Mouse (Mus musculus) spleen, adult 2 months (tissue): ENCODE measurements at regions not wholly inside any gene's neighbourhood (a gene's known extent, or its start where the extent isn't known, plus 50 kb on each side); places are given as distances from the start of the nearest gene placed in this dataset.

Source experiments
- DNase-seq, 2 experiments: peaks; one replicate each; pipeline versions ENCODE4 v3.0.0 to v3.0.0-alpha.2; 2012 to 2021; ENCODE audit warnings: low spot score in 2 of 2, low read depth in 1 of 2
- H3K27ac ChIP-seq: fragments of 200-500 bp; 2 replicates; pipeline ENCODE4 v1.5.1; 2012; ENCODE audit warnings: low read length, inconsistent platforms; ENCODE audit not compliant: insufficient read depth
- H3K27me3 ChIP-seq: fragments of 200-500 bp; 2 replicates; pipeline ENCODE4 v1.6.1; 2012; ENCODE audit warnings: mild to moderate bottlenecking, moderate library complexity, low read length, inconsistent platforms; ENCODE audit not compliant: control insufficient read depth, insufficient read depth
- H3K36me3 ChIP-seq: fragments of 200-500 bp; 2 replicates; pipeline ENCODE4 v1.6.1; 2012; ENCODE audit warnings: mild to moderate bottlenecking, low read length, inconsistent platforms; ENCODE audit not compliant: control insufficient read depth, insufficient read depth
- H3K4me1 ChIP-seq: fragments of 200-500 bp; 2 replicates; pipeline ENCODE4 v1.6.1; 2011; ENCODE audit warnings: inconsistent platforms; ENCODE audit not compliant: control insufficient read depth, insufficient read depth, insufficient read length
- H3K4me3 ChIP-seq: fragments of 200-500 bp; 2 replicates; pipeline ENCODE4 v1.5.1; 2011; ENCODE audit warnings: mild to moderate bottlenecking, inconsistent platforms; ENCODE audit not compliant: insufficient read depth, insufficient read length; ENCODE audit errors: extremely low read depth
- CTCF ChIP-seq: fragments of 200-500 bp; IDR thresholded peaks from 2 replicates; pipeline ENCODE4 v1.5.1; 2011; ENCODE audit warnings: mild to moderate bottlenecking, inconsistent platforms; ENCODE audit not compliant: insufficient read depth, insufficient read length, insufficient replicate concordance; ENCODE audit errors: extremely low read depth
- POLR2A ChIP-seq: fragments of 200-500 bp; IDR thresholded peaks from 2 replicates; pipeline ENCODE4 v1.6.1; 2011; ENCODE audit warnings: low read depth, low read length, inconsistent platforms
- WGBS: fragments of 180-500 bp; shearing (Covaris S2); methylation state at CpG from one replicate; pipeline ENCODE4 v1.1.7; 2018; 5-methylcytosine and 5-hydroxymethylcytosine counted together

DNA sequence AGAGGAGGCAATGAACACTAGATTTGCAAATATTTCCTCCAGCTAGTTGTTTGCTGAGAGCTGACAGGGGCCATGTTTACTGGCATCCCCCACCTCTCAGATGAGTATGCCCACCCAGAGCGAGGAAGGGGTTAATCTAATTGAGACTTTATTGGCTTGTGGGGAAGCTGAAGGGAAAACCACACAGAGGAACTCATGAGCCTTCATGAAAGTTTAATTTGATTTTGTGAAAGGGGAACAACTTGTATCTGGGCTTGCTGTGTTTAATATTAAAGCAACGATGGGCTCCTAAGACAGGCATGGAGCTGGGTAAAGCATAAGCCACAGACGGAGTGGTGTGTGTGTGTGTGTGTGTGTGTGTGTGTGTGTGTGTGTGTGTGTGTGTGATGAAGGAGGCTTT is 2146.2 kb upstream of the Lrrc6 start:
- 19% methylated on average over 3 of the region's 3 CpGs for WGBS
- no peak overlapping the region for H3K4me3 ChIP-seq
- DNase-seq, result no peak
- no peak overlapping the region for H3K27ac ChIP-seq
- no peak for TF ChIP-seq CTCF
- no peak for TF ChIP-seq POLR2A
- H3K27me3 ChIP-seq, result no peaks in the 10 kb centered on the region
- no peaks in the 10 kb centered on the region for H3K36me3 ChIP-seq
- no peaks in the 10 kb centered on the region for H3K4me1 ChIP-seq

DNA sequence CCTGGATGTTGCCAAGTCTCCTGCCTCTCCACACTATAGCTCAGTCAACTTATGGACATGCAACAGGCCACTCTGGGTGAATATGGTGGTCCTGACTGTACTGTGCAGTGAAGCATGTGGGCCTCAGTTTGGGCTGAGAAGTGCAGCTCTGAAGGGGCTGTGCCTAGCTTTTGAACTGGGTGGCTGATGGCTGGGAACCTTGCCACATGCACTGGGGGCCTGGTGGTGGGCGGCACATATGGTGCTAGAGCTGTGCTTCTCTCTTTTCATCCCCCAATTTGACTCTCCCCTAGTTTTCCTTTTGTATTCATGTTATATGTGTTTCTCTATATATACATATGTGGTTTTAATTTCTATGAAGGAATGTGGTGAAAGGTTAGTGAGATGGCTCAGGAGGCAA is 2144.2 kb upstream of the Lrrc6 start:
- H3K36me3 ChIP-seq, result no peaks in the 10 kb centered on the region
- DNase-seq, result no peak
- TF ChIP-seq CTCF (no peak), POLR2A (no peak)
- H3K4me1 ChIP-seq, result no peaks in the 10 kb centered on the region
- no peak overlapping the region for H3K4me3 ChIP-seq
- WGBS, result 86% methylated on average over 1 of the region's 1 CpGs
- H3K27me3 ChIP-seq, result no peaks in the 10 kb centered on the region
- H3K27ac ChIP-seq, result no peak overlapping the region

DNA sequence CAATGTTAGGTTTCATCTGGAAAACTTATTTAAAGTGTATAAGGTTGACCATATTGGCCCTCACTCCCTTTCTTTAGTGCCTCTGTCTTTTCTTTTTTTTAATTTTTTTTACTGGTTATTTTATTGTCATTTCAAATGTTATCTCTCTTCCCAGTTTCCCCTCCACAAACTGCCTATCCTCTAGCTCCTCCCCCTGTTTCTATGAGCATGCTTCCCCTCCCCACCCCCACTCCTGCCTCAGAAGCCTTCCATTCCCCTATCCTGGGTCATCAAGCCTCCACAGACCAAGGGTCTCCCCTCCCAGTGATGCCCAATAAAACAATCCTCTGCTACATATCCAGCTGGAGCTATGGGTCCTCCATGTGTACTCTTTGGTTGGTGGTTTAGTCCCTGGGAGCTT is 2134.9 kb upstream of the Lrrc6 start:
- Histone ChIP-seq H3K27me3 (no peaks in the 10 kb centered on the region), H3K36me3 (no peaks in the 10 kb centered on the region), H3K4me3 (no peak overlapping the region), H3K27ac (no peak overlapping the region), H3K4me1 (no peaks in the 10 kb centered on the region)
- DNase-seq, result no peak
- TF ChIP-seq POLR2A (no peak), CTCF (no peak)

DNA sequence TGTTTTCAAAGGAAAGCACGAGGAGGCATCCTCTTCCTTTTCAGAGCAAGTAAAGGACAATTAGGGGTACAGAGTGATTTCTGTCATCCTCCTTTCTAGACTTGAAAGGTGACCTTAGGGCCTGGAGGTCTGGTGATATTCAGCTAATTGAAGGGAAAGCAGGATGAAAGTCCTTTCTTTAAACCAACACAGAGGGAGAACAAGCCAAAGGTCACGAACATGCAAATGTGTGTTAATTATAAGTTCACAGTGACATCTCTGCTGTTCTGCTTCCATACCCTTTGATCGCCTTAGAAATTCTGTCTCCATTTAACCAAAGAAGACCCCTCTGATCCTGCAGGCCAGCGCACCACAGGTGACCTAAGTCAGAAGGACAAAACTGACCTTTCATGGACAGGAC is 2126.3 kb upstream of the Lrrc6 start:
- TF ChIP-seq CTCF, result no peak
- TF ChIP-seq POLR2A, result no peak
- DNase-seq, result no peak
- Histone ChIP-seq H3K36me3 (no peaks in the 10 kb centered on the region), H3K4me1 (no peaks in the 10 kb centered on the region), H3K27ac (no peak overlapping the region), H3K4me3 (no peak overlapping the region), H3K27me3 (no peaks in the 10 kb centered on the region)
- 78% methylated on average over 4 of the region's 4 CpGs for WGBS

- Histone ChIP-seq H3K27ac (no peak overlapping the region), H3K27me3 (no peaks in the 10 kb centered on the region), H3K4me3 (no peak overlapping the region), H3K4me1 (no peaks in the 10 kb centered on the region), H3K36me3 (no peaks in the 10 kb centered on the region)
- 44% methylated on average over 3 of the region's 3 CpGs for WGBS
- no peak for DNase-seq
- TF ChIP-seq CTCF (no peak), POLR2A (no peak)
Measured at GRCm38 (mm10) chr15:68624831-68625230, 2124.1 kb upstream of the Lrrc6 start.

GRCm38 (mm10) chr15:68620417-68621214 is 2119.9 kb upstream of the Lrrc6 start:
- 70% methylated on average over 6 of the region's 6 CpGs for WGBS
- H3K4me3 ChIP-seq, result no peak overlapping the region
- H3K27ac ChIP-seq, result no peak overlapping the region
- no peaks in the 10 kb centered on the region for H3K4me1 ChIP-seq
- TF ChIP-seq POLR2A (no peak), CTCF (no peak)
- no peaks in the 10 kb centered on the region for H3K27me3 ChIP-seq
- H3K36me3 ChIP-seq, result no peaks in the 10 kb centered on the region
- no peak for DNase-seq

- TF ChIP-seq POLR2A (no peak), CTCF (no peak)
- H3K27me3 ChIP-seq, result no peaks in the 10 kb centered on the region
- no peaks in the 10 kb centered on the region for H3K36me3 ChIP-seq
- 82% methylated on average over 8 of the region's 8 CpGs for WGBS
- H3K4me3 ChIP-seq, result no peak overlapping the region
- no peak overlapping the region for H3K27ac ChIP-seq
- H3K4me1 ChIP-seq, result no peaks in the 10 kb centered on the region
- no peak for DNase-seq
Measured at GRCm38 (mm10) chr15:68606110-68606791, 2105.5 kb upstream of the Lrrc6 start.
